Mouse (Mus musculus): Measurements from ENCODE around the gene Kirrel3. TPM values are rescaled to one million over a fixed set of nuclear protein-coding genes. Genes with fewer than 3 reads are reported as not detected.

The Kirrel3 gene
- polyA plus RNA-seq, 1 experiment from 2014 or later: 0.94 TPM

GRCm38 (mm10) chr9:35053081-35053480, 567.4 kb downstream of the Kirrel3 start:
- no peak for DNase-seq (ENCODE audit: low spot score)

DNA sequence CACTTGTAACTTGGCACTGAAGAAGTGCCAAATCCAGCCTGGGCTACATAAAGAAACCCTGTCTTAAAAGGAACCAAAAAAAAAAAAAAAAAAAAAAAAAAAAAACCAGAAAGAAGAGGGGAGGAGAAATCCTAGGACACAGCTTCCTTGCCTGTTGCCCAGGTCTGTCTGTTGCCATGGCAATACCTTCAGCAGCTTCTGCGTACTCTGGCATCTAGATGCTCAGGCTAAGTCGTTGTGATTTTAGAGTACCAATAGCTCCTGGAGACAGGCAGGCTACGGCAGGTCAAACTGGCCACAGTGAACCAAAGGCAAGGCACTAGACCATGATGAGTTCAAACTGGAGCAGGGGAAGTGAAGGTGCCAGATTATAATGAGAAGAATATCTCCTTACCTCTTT, 568.0 kb downstream of the Kirrel3 start:
- DNase-seq (ENCODE audit: low spot score): no peak

GRCm38 (mm10) chr9:35055528-35056330, 570.0 kb downstream of the Kirrel3 start:
- DNase-seq (ENCODE audit: low spot score): no peak

- no peak for DNase-seq (ENCODE audit: low spot score)
Observed at GRCm38 (mm10) chr9:35056611-35057010, 570.9 kb downstream of the Kirrel3 start.

GRCm38 (mm10) chr9:35057631-35058030, 571.9 kb downstream of the Kirrel3 start:
- DNase-seq (ENCODE audit: low spot score): no peak

DNA sequence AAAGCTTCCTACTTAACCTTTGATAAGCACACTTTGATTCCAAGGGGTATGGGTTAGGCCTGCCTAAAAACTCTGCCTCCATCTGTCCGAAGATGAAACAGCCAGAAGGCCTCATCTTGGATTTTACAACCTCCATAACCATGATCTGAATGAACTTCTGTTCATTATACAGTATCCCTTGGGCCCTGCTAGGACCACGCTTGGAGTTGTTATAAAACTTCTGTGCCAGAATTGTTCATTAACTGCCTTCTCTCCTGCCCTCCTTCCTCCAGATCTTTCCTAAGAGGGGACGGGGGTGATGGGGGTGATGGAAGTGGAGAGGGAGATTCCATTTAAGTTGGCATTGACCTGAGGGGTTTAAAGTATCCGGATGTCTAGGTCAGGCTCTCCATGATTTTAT, 572.5 kb downstream of the Kirrel3 start:
- no peak for DNase-seq (ENCODE audit: low spot score)

DNA sequence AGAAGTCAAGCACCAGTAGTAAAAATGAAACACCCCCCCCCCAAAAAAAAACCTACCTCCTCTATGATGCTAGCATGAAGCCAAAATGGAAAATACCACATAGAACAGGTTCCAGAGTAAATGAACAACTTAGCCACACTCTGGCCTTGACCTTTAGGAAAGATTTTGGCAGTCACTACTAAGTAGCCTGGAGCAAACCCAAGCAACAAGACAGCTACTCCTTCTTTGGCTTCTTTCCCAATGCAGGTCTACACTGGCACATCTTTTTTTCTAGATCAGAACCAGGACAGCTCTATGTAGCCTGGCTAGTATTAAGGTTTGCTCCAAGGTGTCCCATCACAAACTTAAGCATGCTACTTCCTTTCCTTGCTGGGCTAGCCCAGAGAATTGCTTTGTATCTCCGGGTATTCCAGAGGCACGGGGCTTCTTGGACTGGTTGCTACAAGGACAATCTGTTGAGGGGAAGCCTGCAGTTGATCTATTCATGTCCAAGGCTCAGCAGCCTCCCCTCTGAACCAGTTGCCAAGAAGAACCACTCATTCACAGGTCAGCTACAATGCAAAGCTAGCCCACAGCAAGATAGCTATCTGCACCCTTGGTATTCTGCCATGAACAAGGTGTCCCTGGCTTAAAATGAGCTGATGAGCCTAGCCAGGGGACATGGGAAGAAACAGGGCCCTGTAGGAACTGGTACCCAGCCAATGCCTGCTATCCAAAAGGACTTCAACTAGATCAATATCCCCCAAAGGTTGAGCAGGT, 573.1 kb downstream of the Kirrel3 start:
- no peak for DNase-seq (ENCODE audit: low spot score)

- DNase-seq (ENCODE audit: low spot score): no peak
Observed at GRCm38 (mm10) chr9:35059881-35060280, 574.2 kb downstream of the Kirrel3 start.

DNA sequence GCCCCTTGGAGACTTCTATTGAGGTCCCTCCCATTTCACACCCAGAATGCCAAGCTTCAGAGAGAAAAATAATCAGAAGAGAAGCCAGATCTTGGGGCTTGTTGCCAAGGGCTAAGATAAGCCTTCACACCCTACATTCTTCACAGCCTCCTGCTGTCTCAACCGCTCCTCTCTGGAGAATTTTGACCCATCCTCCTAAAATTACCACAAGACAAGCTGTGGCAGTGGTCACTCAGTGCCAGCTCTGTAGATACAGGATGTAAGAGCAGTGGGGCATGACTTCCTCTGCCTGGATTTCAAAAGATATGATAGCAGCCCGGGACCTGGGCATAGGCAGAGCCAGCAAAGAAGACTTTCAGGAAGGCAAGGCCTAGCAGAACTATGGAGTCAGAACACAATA, 575.8 kb downstream of the Kirrel3 start:
- DNase-seq (ENCODE audit: low spot score): no peak
